Mouse (Mus musculus): ENCODE measurements around the gene Exoc6. TPM values are rescaled to one million over a fixed set of nuclear protein-coding genes. Genes with fewer than 3 reads are reported as not detected.

Exoc6 gene
- polyA plus RNA-seq, 1 experiment: 4.5 TPM

DNA sequence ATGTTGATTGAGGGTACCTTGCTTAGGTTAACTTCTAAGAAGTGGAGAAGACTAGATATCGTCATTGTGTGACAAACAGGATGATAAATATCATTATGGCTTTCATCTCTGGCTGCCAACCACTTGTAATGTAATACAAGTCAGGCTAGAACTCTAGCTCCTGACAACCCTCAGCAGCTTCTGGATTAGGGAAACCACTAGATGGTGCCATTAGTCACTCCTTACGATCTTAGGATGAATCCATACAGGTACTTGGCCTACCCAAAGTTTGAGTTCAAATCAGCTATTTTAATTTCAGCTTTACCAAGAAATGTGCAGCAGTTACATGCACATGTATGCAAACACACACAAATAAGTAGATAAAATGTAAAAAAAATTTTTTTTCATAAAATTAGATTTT is 97.8 kb downstream of the Exoc6 start:
- Histone ChIP-seq H3K36me3 (ENCODE audit: control insufficient read depth, insufficient read depth) (no peaks in the 10 kb centered on the region), H3K79me2 (ENCODE audit: control insufficient read depth, insufficient read depth) (no peaks in the 10 kb centered on the region), H3K4me2 (ENCODE audit: low read depth) (no peak overlapping the region), H3K27me3 (ENCODE audit: control insufficient read depth, insufficient read depth, insufficient read length) (no peaks in the 10 kb centered on the region), H3K4me3 (no peak overlapping the region), H3ac (ENCODE audit: control insufficient read depth, insufficient read length) (no peak overlapping the region)
- TF ChIP-seq E2F4 (IDR thresholded peaks at IDR 0.05; ENCODE audit: insufficient read depth): no peak
- no peak for TF ChIP-seq TCF3 (IDR thresholded peaks at IDR 0.05; ENCODE audit: insufficient read length, low read depth)
- TF ChIP-seq TCF12 (IDR thresholded peaks at IDR 0.05; ENCODE audit: insufficient read depth, poor library complexity, severe bottlenecking): no peak
- no peak for TF ChIP-seq SRF (IDR thresholded peaks at IDR 0.05; ENCODE audit: control insufficient read depth, insufficient read length, low read depth)
- TF ChIP-seq POLR2AphosphoS2 (IDR thresholded peaks at IDR 0.05; ENCODE audit: insufficient read length, low read depth): no peak

DNA sequence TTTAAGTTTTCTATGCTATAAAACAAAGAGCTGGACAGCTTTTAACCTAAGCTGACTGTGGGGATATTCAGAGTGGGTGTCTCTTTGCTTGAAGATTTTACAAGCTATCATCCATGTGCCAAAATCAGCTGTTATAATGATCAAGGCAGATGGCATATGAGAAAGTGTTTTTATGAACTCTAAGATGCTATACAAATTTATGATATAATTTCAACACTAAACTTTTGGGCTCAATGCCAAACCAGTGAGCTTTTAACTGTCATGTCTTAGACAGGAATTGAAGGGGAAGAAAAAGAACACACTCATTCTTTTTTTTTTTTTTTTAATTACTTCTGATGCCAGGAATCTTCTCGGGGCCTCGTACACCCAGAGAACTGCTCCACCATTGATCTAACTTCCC is 100.3 kb downstream of the Exoc6 start:
- H3K79me2 ChIP-seq (ENCODE audit: control insufficient read depth, insufficient read depth): no peaks in the 10 kb centered on the region

DNA sequence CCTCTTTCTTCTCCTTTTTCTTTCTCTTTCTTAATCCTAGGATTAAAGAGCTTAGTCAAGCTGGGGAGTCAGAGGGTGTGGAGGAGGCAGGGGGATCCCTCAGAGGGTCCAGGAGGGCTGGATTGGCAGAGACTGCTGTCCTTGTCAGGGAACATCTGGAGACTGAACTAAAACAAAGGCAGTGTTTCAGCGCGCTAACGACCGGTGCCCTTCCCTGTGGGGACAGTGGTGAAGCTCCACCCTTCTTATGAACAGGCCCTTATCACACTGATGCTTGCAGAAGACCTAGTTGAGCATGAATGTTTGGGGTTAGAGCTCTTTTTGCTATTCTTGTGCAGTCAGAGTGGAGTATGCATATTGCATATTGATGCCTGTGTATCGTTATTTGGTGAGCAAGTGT is 103.8 kb downstream of the Exoc6 start:
- H3K36me3 ChIP-seq (ENCODE audit: control insufficient read depth, insufficient read depth): no peaks in the 10 kb centered on the region
- no peak overlapping the region for H3ac ChIP-seq (ENCODE audit: control insufficient read depth, insufficient read length)
- H3K79me2 ChIP-seq (ENCODE audit: control insufficient read depth, insufficient read depth): no peaks in the 10 kb centered on the region
- H3K27me3 ChIP-seq (ENCODE audit: control insufficient read depth, insufficient read depth, insufficient read length): no peaks in the 10 kb centered on the region
- H3K4me2 ChIP-seq (ENCODE audit: low read depth): no peak overlapping the region
- H3K4me3 ChIP-seq: no peak overlapping the region
- TF ChIP-seq MAX (IDR thresholded peaks at IDR 0.05; ENCODE audit: low read depth) (no peak), USF1 (IDR thresholded peaks at IDR 0.05; ENCODE audit: low read depth) (no peak), CEBPB (IDR thresholded peaks at IDR 0.05; ENCODE audit: insufficient read depth, poor library complexity, severe bottlenecking) (no peak), REST (IDR thresholded peaks at IDR 0.05; ENCODE audit: insufficient read depth, insufficient read length) (no peak), POLR2AphosphoS2 (IDR thresholded peaks at IDR 0.05; ENCODE audit: insufficient read length, low read depth) (no peak), MYOG (IDR thresholded peaks at IDR 0.05; ENCODE audit: control insufficient read depth in 1 of 3, insufficient read depth in 1 of 3, insufficient read length in 2 of 3, low read depth in 2 of 3) (no peak), E2F4 (IDR thresholded peaks at IDR 0.05; ENCODE audit: insufficient read depth) (no peak), TCF12 (IDR thresholded peaks at IDR 0.05; ENCODE audit: insufficient read depth, poor library complexity, severe bottlenecking) (no peak)

More for the DNA sequence above, 100.3 kb downstream of the Exoc6 start:
- no peak overlapping the region for H3K4me3 ChIP-seq
- TF ChIP-seq MYOG (IDR thresholded peaks at IDR 0.05; ENCODE audit: control insufficient read depth in 1 of 3, insufficient read depth in 1 of 3, insufficient read length in 2 of 3, low read depth in 2 of 3): no peak
- TF ChIP-seq CEBPB (IDR thresholded peaks at IDR 0.05; ENCODE audit: insufficient read depth, poor library complexity, severe bottlenecking): no peak
- no peak for TF ChIP-seq SRF (IDR thresholded peaks at IDR 0.05; ENCODE audit: control insufficient read depth, insufficient read length, low read depth)
- no peak for TF ChIP-seq REST (IDR thresholded peaks at IDR 0.05; ENCODE audit: insufficient read depth, insufficient read length)
- no peak for TF ChIP-seq USF1 (IDR thresholded peaks at IDR 0.05; ENCODE audit: low read depth)
- no peaks in the 10 kb centered on the region for H3K27me3 ChIP-seq (ENCODE audit: control insufficient read depth, insufficient read depth, insufficient read length)
- no peak overlapping the region for H3K4me2 ChIP-seq (ENCODE audit: low read depth)
- H3ac ChIP-seq (ENCODE audit: control insufficient read depth, insufficient read length): no peak overlapping the region
- no peaks in the 10 kb centered on the region for H3K36me3 ChIP-seq (ENCODE audit: control insufficient read depth, insufficient read depth)

DNA sequence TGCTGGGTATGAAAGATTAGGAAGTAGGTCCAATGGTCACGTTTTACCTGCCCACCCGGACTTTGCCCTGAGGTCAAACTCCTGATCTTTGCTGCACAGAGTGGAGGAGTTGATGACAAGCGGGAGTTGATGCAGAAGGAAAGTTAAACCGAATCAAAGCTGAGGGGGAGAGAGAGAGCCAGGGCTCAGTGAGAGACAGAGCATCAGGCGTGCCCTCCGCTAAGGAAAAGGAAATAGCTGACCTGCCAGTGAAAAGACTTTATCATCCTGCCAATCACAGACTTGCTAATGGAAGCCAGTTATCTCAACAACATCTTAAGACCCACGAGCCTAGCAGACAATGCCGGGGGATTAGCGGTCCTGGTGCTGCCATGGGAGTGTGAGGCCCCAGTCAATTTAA is 106.2 kb downstream of the Exoc6 start:
- no peak for TF ChIP-seq POLR2AphosphoS2 (IDR thresholded peaks at IDR 0.05; ENCODE audit: insufficient read length, low read depth)
- TF ChIP-seq MAX (IDR thresholded peaks at IDR 0.05; ENCODE audit: low read depth): no peak
- no peak for TF ChIP-seq TCF3 (IDR thresholded peaks at IDR 0.05; ENCODE audit: insufficient read length, low read depth)
- H3K79me2 ChIP-seq (ENCODE audit: control insufficient read depth, insufficient read depth): no peaks in the 10 kb centered on the region
- H3K4me3 ChIP-seq: no peak overlapping the region
- no peaks in the 10 kb centered on the region for H3K36me3 ChIP-seq (ENCODE audit: control insufficient read depth, insufficient read depth)
- no peaks in the 10 kb centered on the region for H3K27me3 ChIP-seq (ENCODE audit: control insufficient read depth, insufficient read depth, insufficient read length)
- H3K4me2 ChIP-seq (ENCODE audit: low read depth): no peak overlapping the region
- H3ac ChIP-seq (ENCODE audit: control insufficient read depth, insufficient read length): no peak overlapping the region

DNA sequence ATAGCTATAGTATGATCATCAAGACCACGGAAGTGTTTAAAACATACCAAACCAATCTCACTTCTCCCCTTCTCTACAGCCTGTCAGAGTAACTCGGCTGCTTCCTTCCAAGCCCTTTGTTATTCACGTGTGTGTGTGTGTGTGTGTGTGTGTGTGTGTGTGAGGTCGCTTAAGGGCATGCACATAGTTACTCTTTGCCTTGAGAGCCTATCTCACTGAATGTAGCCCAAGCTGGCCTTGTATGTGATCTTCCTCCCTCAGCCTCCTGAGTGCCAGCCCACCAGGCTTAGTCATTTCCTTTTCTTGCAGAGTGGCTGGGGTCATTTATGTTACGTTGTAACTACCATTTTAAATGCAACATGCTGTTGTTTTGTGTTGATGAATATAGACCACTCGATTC is 115.0 kb downstream of the Exoc6 start:
- no peak overlapping the region for H3K4me3 ChIP-seq
- no peaks in the 10 kb centered on the region for H3K79me2 ChIP-seq (ENCODE audit: control insufficient read depth, insufficient read depth)
- H3K4me2 ChIP-seq (ENCODE audit: low read depth): no peak overlapping the region
- H3ac ChIP-seq (ENCODE audit: control insufficient read depth, insufficient read length): no peak overlapping the region
- no peak for TF ChIP-seq TCF3 (IDR thresholded peaks at IDR 0.05; ENCODE audit: insufficient read length, low read depth)
- TF ChIP-seq MAX (IDR thresholded peaks at IDR 0.05; ENCODE audit: low read depth): no peak
- no peak for TF ChIP-seq E2F4 (IDR thresholded peaks at IDR 0.05; ENCODE audit: insufficient read depth)
- TF ChIP-seq REST (IDR thresholded peaks at IDR 0.05; ENCODE audit: insufficient read depth, insufficient read length): no peak
- no peak for TF ChIP-seq TCF12 (IDR thresholded peaks at IDR 0.05; ENCODE audit: insufficient read depth, poor library complexity, severe bottlenecking)
- TF ChIP-seq POLR2A (IDR thresholded peaks at IDR 0.05; ENCODE audit: insufficient read length, low read depth): no peak
- TF ChIP-seq CEBPB (IDR thresholded peaks at IDR 0.05; ENCODE audit: insufficient read depth, poor library complexity, severe bottlenecking): no peak
- TF ChIP-seq USF1 (IDR thresholded peaks at IDR 0.05; ENCODE audit: low read depth): no peak
- no peak for TF ChIP-seq MYOD1 (IDR thresholded peaks at IDR 0.05; ENCODE audit: control insufficient read depth in 1 of 3, insufficient read length in 2 of 3, low read depth in 2 of 3)
- no peak for TF ChIP-seq MYOG (IDR thresholded peaks at IDR 0.05; ENCODE audit: control insufficient read depth in 1 of 3, insufficient read depth in 1 of 3, insufficient read length in 2 of 3, low read depth in 2 of 3)
- TF ChIP-seq SRF (IDR thresholded peaks at IDR 0.05; ENCODE audit: control insufficient read depth, insufficient read length, low read depth): no peak
- no peak for TF ChIP-seq POLR2AphosphoS2 (IDR thresholded peaks at IDR 0.05; ENCODE audit: insufficient read length, low read depth)
- no peaks in the 10 kb centered on the region for H3K27me3 ChIP-seq (ENCODE audit: control insufficient read depth, insufficient read depth, insufficient read length)
- no peaks in the 10 kb centered on the region for H3K36me3 ChIP-seq (ENCODE audit: control insufficient read depth, insufficient read depth)

All from myocyte (in vitro differentiated cells).